ENCODE assay signal across 10 mouse cellular contexts in genomic region chr3:145816807-145817206, GRCm38 (mm10). TPM values are rescaled to one million over a fixed set of nuclear protein-coding genes. Genes with fewer than 3 reads are reported as not detected.
DNase-seq lines count a peak whose midpoint lies in the region; ATAC-seq and TF ChIP-seq lines count a peak whose summit lies in the region.
"Had no signal": no experiment of that assay in that cellular context is flagged by ENCODE, and none has a peak within 500 bp of the region (broad histone marks: within the 10 kb centered on the region; RNA-seq: fewer than 3 reads in every experiment).

No protein-coding gene starts in this region.

- no peaks in the 10 kb centered on the region for H3K27me3 ChIP-seq in kidney, adult 2 months (replicated peaks; ENCODE audit: control insufficient read depth, insufficient read depth, low read length)
- H3K27me3 ChIP-seq in forebrain, embryonic 15.5 days, result no peaks in the 10 kb centered on the region
- H3K27me3 ChIP-seq in intestine, postnatal 0 days (replicated peaks; ENCODE audit: control insufficient read depth, insufficient read depth, low read length), result no peaks in the 10 kb centered on the region

- H3K9ac ChIP-seq in forebrain, embryonic 15.5 days (replicated peaks), result no peak overlapping the region
- no peak overlapping the region for H3K9ac ChIP-seq in intestine, postnatal 0 days (ENCODE audit: low read depth, low read length)
- H3K9ac ChIP-seq: midbrain, embryonic 12.5 days had no signal

- H3K4me1 ChIP-seq in kidney, adult 2 months (ENCODE audit: control insufficient read depth, insufficient read depth, low read length), result peaks cover 19% of the 10 kb centered on the region
- 0 out of 2 replicates have a peak, but pooled peaks cover 8% of the 10 kb centered on the region for H3K4me1 ChIP-seq in forebrain, embryonic 15.5 days
- peaks cover 15% of the 10 kb centered on the region for H3K4me1 ChIP-seq in intestine, postnatal 0 days (replicated peaks; ENCODE audit: control insufficient read depth, insufficient read depth, low read length)

- DNase-seq in kidney, adult 2 months, result peak; percentile 41
- DNase-seq in kidney, adult 11 months, result no peak
- DNase-seq in lung, postnatal 14 days, result peak; percentile 46
- no peak for DNase-seq in left cerebral cortex, postnatal 4 days
- no peak for DNase-seq in spleen, postnatal 14 days (ENCODE audit: low spot score in 2 of 2)
- no peak for DNase-seq in urinary bladder, postnatal 14 days (ENCODE audit: low spot score)

- no peak overlapping the region for H3K4me3 ChIP-seq in kidney, adult 2 months (ENCODE audit: insufficient read depth, low read depth, low read length)
- no peak overlapping the region for H3K4me3 ChIP-seq in forebrain, embryonic 15.5 days
- H3K4me3 ChIP-seq in intestine, postnatal 0 days (ENCODE audit: low read depth, low read length), result no peak overlapping the region
- H3K4me3 ChIP-seq: erythroblast, embryonic 14.5 days; midbrain, embryonic 12.5 days had no signal

- H3K27ac ChIP-seq in kidney, adult 2 months (ENCODE audit: insufficient read depth, low read depth, low read length), result peak overlapping the region; percentile 55; the same call in 1 of the 2 replicates
- no peak overlapping the region for H3K27ac ChIP-seq in forebrain, embryonic 15.5 days (replicated peaks)
- H3K27ac ChIP-seq in intestine, postnatal 0 days (ENCODE audit: low read depth, low read length), result peak overlapping the region; percentile 70; the same call in 1 of the 2 replicates
- H3K27ac ChIP-seq: midbrain, embryonic 12.5 days had no signal

- H3K36me3 ChIP-seq in kidney, adult 2 months (ENCODE audit: control insufficient read depth, insufficient read depth, low read length), result no peaks in the 10 kb centered on the region
- H3K36me3 ChIP-seq in forebrain, embryonic 15.5 days, result no peaks in the 10 kb centered on the region
- H3K36me3 ChIP-seq in intestine, postnatal 0 days (ENCODE audit: control insufficient read depth, insufficient read depth), result no peaks in the 10 kb centered on the region

- no peak for TF ChIP-seq POLR2A in kidney, adult 2 months (IDR thresholded peaks at IDR 0.05; ENCODE audit: low read depth, low read length)

- H3K9me3 ChIP-seq in forebrain, embryonic 15.5 days, result no peaks in the 10 kb centered on the region
- H3K9me3 ChIP-seq in intestine, postnatal 0 days (ENCODE audit: control insufficient read depth), result no peaks in the 10 kb centered on the region
- H3K9me3 ChIP-seq: midbrain, embryonic 12.5 days had no signal

- no peak for TF ChIP-seq CTCF in kidney, adult 2 months (conservative IDR thresholded peaks at IDR 0.05; ENCODE audit: insufficient read depth, insufficient read length, low read depth, low read length)
- TF ChIP-seq CTCF in intestine, postnatal 0 days (IDR thresholded peaks at IDR 0.05; ENCODE audit: low read depth), result no peak

- ATAC-seq in forebrain, embryonic 15.5 days (replicated peaks), result peak; percentile 25; the same call in 1 of the 2 replicates
- peak; percentile 77 for ATAC-seq in intestine, postnatal 0 days

- intact Hi-C loops in left cerebral cortex, postnatal 4 days (cut with DNase I), result no loop called here

- H3K4me2 ChIP-seq in forebrain, embryonic 15.5 days (replicated peaks), result no peak overlapping the region
- peak overlapping the region; percentile 32 for H3K4me2 ChIP-seq in intestine, postnatal 0 days (replicated peaks; ENCODE audit: low read depth)
- H3K4me2 ChIP-seq: midbrain, embryonic 12.5 days had no signal

- 36% methylated on average over 1 of the region's 1 CpGs for WGBS in kidney, adult 2 months
- 82% methylated on average over 1 of the region's 1 CpGs for WGBS in forebrain, embryonic 15.5 days
- WGBS in intestine, postnatal 0 days, result 27% methylated on average over 1 of the region's 1 CpGs

RNA-seq across cellular contexts. Expression of gene Ddah1, which starts 58.3 kb away (rescaled TPM):
- 143 and 159 TPM in 2 replicates for polyA plus RNA-seq in kidney, adult 2 months (2012; rRNA removed)
- 162 and 170 TPM in 2 replicates for polyA plus RNA-seq in forebrain, embryonic 15.5 days (2015; fragmentation: Nextera tagmentation; extraction: Ambion mirVana)
- polyA plus RNA-seq in intestine, postnatal 0 days (2015; fragmentation: Nextera tagmentation; extraction: Ambion mirVana), result 24.9 and 25.9 TPM in 2 replicates
- 100 to 1,000 TPM in 1 of 2 experiments, 10 to 100 TPM in 1; 97.6 to 108 TPM for total RNA-seq in left cerebral cortex, postnatal 4 days (2021)

Comparison
In these comparisons a context has a peak if more than half of its experiments do, and no peak if none do; other contexts are left out.
1. DNase-seq: peak in kidney, adult 2 months (single experiment) and lung, postnatal 14 days (single experiment); none in kidney, adult 11 months (single experiment), left cerebral cortex, postnatal 4 days (single experiment), spleen, postnatal 14 days (0 of 2) and urinary bladder, postnatal 14 days (single experiment).